Mouse (Mus musculus): ENCODE data around the gene Txndc11.

GRCm38 (mm10) chr16:11122625-11123024 is 11.8 kb downstream of the Txndc11 start:
- TF ChIP-seq CTCF (IDR thresholded peaks at IDR 0.05; ENCODE audit: borderline replicate concordance, insufficient read depth, low read length) (no peak), POLR2A (IDR thresholded peaks at IDR 0.05; ENCODE audit: low read depth, low read length) (no peak)

All from embryonic fibroblast, embryonic 13.5 days (primary cell).